Mouse (Mus musculus) natural killer cell, adult 2 months (primary cell): Measurements from ENCODE around the gene Coro1c.

Source experiments
- DNase-seq, 2 experiments: peaks; one replicate each; pipeline ENCODE4 v3.0.0; 2022; ENCODE audit warnings: low spot score in 2 of 2

Gene Coro1c

GRCm38 (mm10) chr5:113908592-113909441 lies at the start of gene Coro1c:
Coro1c (minus strand) TSS chr5:113908758.
- peak; percentile 99 to 100 for DNase-seq

- DNase-seq = peak; percentile 74 to 82
Measured at GRCm38 (mm10) chr5:113956510-113956909, 48.0 kb upstream of the Coro1c start.

- no peak for DNase-seq
Measured at GRCm38 (mm10) chr5:113955691-113956090, 47.1 kb upstream of the Coro1c start.

- DNase-seq = no peak
Measured at GRCm38 (mm10) chr5:113955281-113955680, 46.7 kb upstream of the Coro1c start.

- peak; percentile 69 to 74 for DNase-seq
Measured at GRCm38 (mm10) chr5:113954421-113954820, 45.9 kb upstream of the Coro1c start.

- peak; percentile 57 to 73 for DNase-seq
Measured at GRCm38 (mm10) chr5:113952519-113952918, 44.0 kb upstream of the Coro1c start.

GRCm38 (mm10) chr5:113951693-113952071 lies 43.1 kb upstream of the Coro1c start:
- DNase-seq = no peak

- DNase-seq = no peak
Measured at GRCm38 (mm10) chr5:113950786-113951692, 42.5 kb upstream of the Coro1c start.

GRCm38 (mm10) chr5:113950133-113950532 lies 41.6 kb upstream of the Coro1c start:
- DNase-seq = no peak

GRCm38 (mm10) chr5:113947280-113947679 lies 38.7 kb upstream of the Coro1c start:
- no peak for DNase-seq

- peak; percentile 39 to 48 for DNase-seq
Measured at GRCm38 (mm10) chr5:113945126-113945525, 36.6 kb upstream of the Coro1c start.

GRCm38 (mm10) chr5:113943328-113943727 lies 34.8 kb upstream of the Coro1c start:
- DNase-seq = no peak

- peak; percentile 27 to 37 for DNase-seq
Measured at GRCm38 (mm10) chr5:113942580-113942979, 34.0 kb upstream of the Coro1c start.

GRCm38 (mm10) chr5:113939263-113939900 lies 30.8 kb upstream of the Coro1c start:
- DNase-seq = no peak

GRCm38 (mm10) chr5:113937650-113938049 lies 29.1 kb upstream of the Coro1c start:
- DNase-seq = no peak

GRCm38 (mm10) chr5:113933889-113934288 lies 25.3 kb upstream of the Coro1c start:
- no peak for DNase-seq

GRCm38 (mm10) chr5:113933480-113933879 lies 24.9 kb upstream of the Coro1c start:
- DNase-seq = no peak

- DNase-seq = no peak
Measured at GRCm38 (mm10) chr5:113932310-113932709, 23.8 kb upstream of the Coro1c start.

- DNase-seq = peak; percentile 26 to 60
Measured at GRCm38 (mm10) chr5:113930648-113931609, 22.4 kb upstream of the Coro1c start.

- no peak for DNase-seq
Measured at GRCm38 (mm10) chr5:113929950-113930647, 21.5 kb upstream of the Coro1c start.
